Mouse (Mus musculus) retina, postnatal 1 day (tissue): ENCODE results near the gene Xpr1.

Experiments
- DNase-seq: peaks from one replicate; pipeline ENCODE4 v3.0.0-alpha.2; 2012

Xpr1 gene

GRCm38 (mm10) chr1:155249896-155250295 is 167.3 kb downstream of the Xpr1 start:
- peak; percentile 43 for DNase-seq

- no peak for DNase-seq
Observed at GRCm38 (mm10) chr1:155248041-155248440, 169.2 kb downstream of the Xpr1 start.

GRCm38 (mm10) chr1:155247441-155247840 is 169.8 kb downstream of the Xpr1 start:
- DNase-seq, result no peak

GRCm38 (mm10) chr1:155245516-155245915 is 171.7 kb downstream of the Xpr1 start:
- peak; percentile 4 for DNase-seq

- peak; percentile 65 for DNase-seq
Observed at GRCm38 (mm10) chr1:155244771-155245211, 172.4 kb downstream of the Xpr1 start.

- peak; percentile 72 for DNase-seq
Observed at GRCm38 (mm10) chr1:155243797-155244770, 173.1 kb downstream of the Xpr1 start, which contains the start of gene BC034090. Gene BC034090, minus strand, starts transcription at chr1:155244444.

GRCm38 (mm10) chr1:155242488-155242745 is 174.8 kb downstream of the Xpr1 start:
- DNase-seq, result no peak

GRCm38 (mm10) chr1:155241701-155242487 is 175.3 kb downstream of the Xpr1 start:
- DNase-seq, result peak; percentile 22

GRCm38 (mm10) chr1:155239962-155240717 is 177.1 kb downstream of the Xpr1 start:
- no peak for DNase-seq

- peak; percentile 30 for DNase-seq
Observed at GRCm38 (mm10) chr1:155239169-155239568, 178.0 kb downstream of the Xpr1 start.

- no peak for DNase-seq
Observed at GRCm38 (mm10) chr1:155238126-155238525, 179.1 kb downstream of the Xpr1 start.

- peak; percentile 18 for DNase-seq
Observed at GRCm38 (mm10) chr1:155237390-155237789, 179.8 kb downstream of the Xpr1 start.

- peak; percentile 61 for DNase-seq
Observed at GRCm38 (mm10) chr1:155236306-155237024, 180.8 kb downstream of the Xpr1 start.

GRCm38 (mm10) chr1:155235641-155236040 is 181.6 kb downstream of the Xpr1 start:
- DNase-seq, result peak; percentile 72

- peak; percentile 91 for DNase-seq
Observed at GRCm38 (mm10) chr1:155233931-155234607, 183.1 kb downstream of the Xpr1 start.

GRCm38 (mm10) chr1:155233378-155233777 is 183.8 kb downstream of the Xpr1 start:
- no peak for DNase-seq

GRCm38 (mm10) chr1:155232786-155233185 is 184.4 kb downstream of the Xpr1 start:
- DNase-seq, result no peak

- peak; percentile 66 for DNase-seq
Observed at GRCm38 (mm10) chr1:155232385-155232784, 184.8 kb downstream of the Xpr1 start.

- DNase-seq, result peak; percentile 90
Observed at GRCm38 (mm10) chr1:155229464-155230411, 187.5 kb downstream of the Xpr1 start.
